Mouse (Mus musculus) stomach, embryonic 14.5 days (tissue): ENCODE measurements around the gene Sart1. TPM values are rescaled to one million over a fixed set of nuclear protein-coding genes. Genes with fewer than 3 reads are reported as not detected.

Experiments
- ATAC-seq: fragments of 200-750 bp; cut with Nextera tagmentation; 2 replicates; pipeline ENCODE4 v1.8.0; 2017; ENCODE audit warnings: low read depth, moderate TSS enrichment; ENCODE audit not compliant: insufficient number of reproducible peaks, insufficient read depth, low FRiP score
- H3K27ac ChIP-seq: fragments of 300-500 bp; sonication (generic); 2 replicates; pipeline ENCODE4 v1.5.1; 2014; ENCODE audit warnings: mild to moderate bottlenecking, low read length, moderate library complexity, mixed read lengths
- H3K27me3 ChIP-seq: fragments of 300-500 bp; sonication (generic); 2 replicates; pipeline ENCODE4 v1.6.1; 2014; ENCODE audit warnings: low read length, control low read depth, mixed read lengths; ENCODE audit not compliant: control insufficient read depth, insufficient read depth
- H3K36me3 ChIP-seq: fragments of 300-500 bp; sonication (generic); 2 replicates; pipeline ENCODE4 v1.6.1; 2014; ENCODE audit warnings: mild to moderate bottlenecking, control low read depth, low read length, moderate library complexity, mixed read lengths; ENCODE audit not compliant: control insufficient read depth, insufficient read depth
- H3K4me1 ChIP-seq: fragments of 300-500 bp; sonication (generic); 2 replicates; pipeline ENCODE4 v1.6.1; 2014; ENCODE audit warnings: low read length, control low read depth, mixed read lengths; ENCODE audit not compliant: control insufficient read depth, insufficient read depth
- H3K4me2 ChIP-seq: fragments of 300-500 bp; sonication (generic); replicated peaks from 2 replicates; pipeline ENCODE4 v1.6.1; 2014; ENCODE audit warnings: low read depth, low read length, control low read depth
- H3K4me3 ChIP-seq: fragments of 300-500 bp; sonication (generic); 2 replicates; pipeline ENCODE4 v1.5.1; 2014; ENCODE audit warnings: low read depth, low read length, control low read depth
- H3K9ac ChIP-seq: fragments of 300-500 bp; sonication (generic); replicated peaks from 2 replicates; pipeline ENCODE4 v1.6.1; 2014; ENCODE audit warnings: low read depth, mild to moderate bottlenecking, control low read depth, low read length, moderate library complexity, mixed read lengths
- H3K9me3 ChIP-seq: fragments of 300-500 bp; sonication (generic); 2 replicates; pipeline ENCODE4 v1.6.1; 2016; ENCODE audit warnings: low read depth, low read length, control low read depth; ENCODE audit not compliant: control insufficient read depth
- WGBS: fragments of 180-500 bp; shearing (Covaris S2); extraction: QIAGEN DNeasy Blood & Tissue Kit; methylation state at CpG from one replicate; pipeline ENCODE4 v1.1.7; 2014; 5-methylcytosine and 5-hydroxymethylcytosine counted together
- polyA plus RNA-seq: library from polyadenylated mRNA; unstranded; fragments of >200 nt; fragmentation: Nextera tagmentation; extraction: Ambion mirVana; gene quantifications from 2 replicates; pipeline ENCODE4 v1.2.1, GENCODE M21; 2014

Sart1 gene
- polyA plus RNA-seq, 1 experiment from 2014 or later: 56.3 TPM

DNA sequence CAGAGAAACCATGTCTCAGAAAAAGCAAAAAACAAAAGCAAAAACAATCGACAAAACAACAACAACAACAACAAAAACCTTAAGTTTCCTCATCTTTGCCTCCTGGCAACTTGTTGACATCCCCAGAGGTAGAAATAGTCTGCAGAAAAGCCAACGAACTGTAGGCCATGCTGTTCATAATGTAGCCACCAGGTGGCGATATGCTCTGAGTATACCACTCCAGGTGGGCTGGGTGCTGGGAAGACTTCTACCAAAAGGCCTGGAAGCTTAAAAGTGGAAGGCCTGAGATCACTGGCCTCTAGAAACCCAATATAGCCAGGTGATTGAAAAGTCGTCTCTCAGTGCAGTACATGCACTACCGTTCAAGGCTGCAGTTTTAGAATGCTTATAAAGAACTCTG, 50.5 kb downstream of the Sart1 start:
- no peak overlapping the region for H3K4me2 ChIP-seq
- H3K4me3 ChIP-seq: no peak overlapping the region
- no peaks in the 10 kb centered on the region for H3K9me3 ChIP-seq
- no peak overlapping the region for H3K27ac ChIP-seq
- WGBS: 18% methylated on average over 5 of the region's 5 CpGs
- no peaks in the 10 kb centered on the region for H3K36me3 ChIP-seq
- no peak overlapping the region for H3K9ac ChIP-seq
- no peaks in the 10 kb centered on the region for H3K4me1 ChIP-seq
- no peaks in the 10 kb centered on the region for H3K27me3 ChIP-seq
- no peak for ATAC-seq

DNA sequence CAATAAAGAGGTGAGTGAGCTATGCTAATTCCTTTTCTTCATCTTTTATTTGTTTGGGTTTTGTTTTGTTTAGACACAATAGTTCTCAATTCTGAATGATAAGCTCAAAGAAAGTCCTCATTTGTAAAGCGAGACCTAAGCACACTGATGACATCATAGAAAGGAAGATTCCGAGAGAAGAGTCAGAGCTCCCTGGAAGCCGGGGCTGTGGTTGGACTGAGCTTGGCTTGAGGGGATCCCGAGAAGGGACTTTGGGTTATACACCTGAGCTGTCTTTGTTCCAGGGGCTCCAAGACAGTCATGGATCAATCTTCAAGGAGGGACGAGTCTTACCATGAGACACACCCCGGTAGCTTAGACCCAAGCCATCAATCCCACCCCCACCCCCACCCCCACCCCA, 53.1 kb downstream of the Sart1 start, which contains the start of gene Catsper1:
Gene Catsper1 (plus strand): TSS at position 301 of the 400 bp plus-strand sequence.
- 90% methylated on average over 6 of the region's 6 CpGs for WGBS
- H3K4me3 ChIP-seq: no peak within 1 kb of the TSS
- no peaks in the 10 kb centered on the region for H3K4me1 ChIP-seq
- no peak for ATAC-seq
- H3K9ac ChIP-seq: no peak within 1 kb of the TSS
- no peaks in the 10 kb centered on the region for H3K9me3 ChIP-seq
- no peak within 1 kb of the TSS for H3K4me2 ChIP-seq
- H3K36me3 ChIP-seq: no peaks in the 10 kb centered on the region
- no peak within 1 kb of the TSS for H3K27ac ChIP-seq
- H3K27me3 ChIP-seq: no peaks in the 10 kb centered on the region

DNA sequence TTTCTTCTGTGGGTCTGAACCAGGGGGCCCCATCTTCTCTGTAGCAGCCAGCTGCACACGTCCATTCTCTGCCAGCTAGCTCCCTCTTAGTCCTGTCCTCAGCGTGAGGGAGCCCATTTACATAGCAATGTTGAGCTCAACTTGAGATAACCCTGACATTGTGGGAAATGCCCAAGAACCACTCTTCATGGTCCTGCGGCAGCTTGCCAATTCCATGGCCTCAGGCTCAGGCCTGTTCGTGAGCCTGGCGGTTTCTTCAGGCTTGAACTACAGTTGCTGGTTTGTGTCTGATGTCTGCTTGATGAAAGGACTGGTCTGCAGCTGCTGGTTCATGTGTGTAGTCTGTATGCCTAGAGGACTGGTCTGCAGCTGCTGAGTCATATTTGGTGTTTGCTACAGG, 53.8 kb downstream of the Sart1 start:
- Histone ChIP-seq H3K4me1 (no peaks in the 10 kb centered on the region), H3K9me3 (no peaks in the 10 kb centered on the region), H3K27ac (no peak overlapping the region), H3K4me3 (no peak overlapping the region), H3K9ac (no peak overlapping the region), H3K4me2 (no peak overlapping the region), H3K36me3 (no peaks in the 10 kb centered on the region), H3K27me3 (no peaks in the 10 kb centered on the region)
- WGBS: 65% methylated on average over 5 of the region's 5 CpGs
- ATAC-seq: no peak

DNA sequence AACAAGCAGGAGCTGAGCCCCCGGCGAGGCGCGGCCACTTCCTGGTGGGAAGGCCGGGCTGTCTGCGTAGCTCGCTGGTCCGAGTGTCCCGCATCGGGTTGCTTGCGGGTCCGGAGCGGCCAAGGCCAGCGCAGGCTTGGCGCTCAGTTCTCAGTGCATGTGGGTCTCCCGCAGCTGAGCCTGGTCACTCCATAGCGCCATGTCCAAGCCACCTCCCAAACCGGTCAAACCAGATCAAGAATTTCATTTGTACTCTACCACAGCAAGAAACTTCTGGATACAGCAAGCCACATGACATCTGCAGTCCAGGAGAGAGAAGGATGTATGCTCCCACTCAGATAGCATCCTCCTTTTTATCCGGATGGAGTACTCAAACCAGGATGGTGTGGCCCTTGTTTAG, 60.5 kb downstream of the Sart1 start:
- WGBS: 68% methylated on average over 19 of the region's 19 CpGs
- ATAC-seq: no peak

More for the DNA sequence above, 60.5 kb downstream of the Sart1 start:
- H3K4me2 ChIP-seq: no peak overlapping the region
- no peaks in the 10 kb centered on the region for H3K36me3 ChIP-seq
- no peak overlapping the region for H3K4me3 ChIP-seq
- no peaks in the 10 kb centered on the region for H3K9me3 ChIP-seq
- no peak overlapping the region for H3K9ac ChIP-seq
- H3K27me3 ChIP-seq: no peaks in the 10 kb centered on the region
- H3K27ac ChIP-seq: no peak overlapping the region
- H3K4me1 ChIP-seq: 0 out of 2 replicates have a peak, but pooled peaks cover 3% of the 10 kb centered on the region

Other genes starting within 250 kb of the Sart1 start
- gene Pacs1, start 115.6 kb downstream of the Sart1 start, polyA plus RNA-seq: 23.5 and 23.7 TPM in 2 replicates
- 325 and 343 TPM in 2 replicates for gene Sf3b2, start 93.2 kb downstream of the Sart1 start, polyA plus RNA-seq
- 3.1 and 3.3 TPM in 2 replicates for gene Gal3st3, start 90.4 kb downstream of the Sart1 start, polyA plus RNA-seq
- not detected in 2 replicates for gene Catsper1, start 53.0 kb downstream of the Sart1 start, polyA plus RNA-seq
- 0.78 and 1.5 TPM in 2 replicates for gene Cst6, start 39.1 kb downstream of the Sart1 start, polyA plus RNA-seq
- gene Eif1ad, start 22.0 kb downstream of the Sart1 start, polyA plus RNA-seq: 44.3 and 45.9 TPM in 2 replicates
- 434 and 456 TPM in 2 replicates for gene Banf1, start 21.5 kb downstream of the Sart1 start, polyA plus RNA-seq
- gene Tsga10ip, start 13.8 kb upstream of the Sart1 start, polyA plus RNA-seq: 2.0 TPM in 1 of 2 replicates, not detected in the other
- 191 and 198 TPM in 2 replicates for gene Drap1, start 36.3 kb upstream of the Sart1 start, polyA plus RNA-seq
- gene AI837181, start 36.4 kb upstream of the Sart1 start, polyA plus RNA-seq: 35.8 and 39.2 TPM in 2 replicates
- gene Fosl1, start 58.8 kb upstream of the Sart1 start, polyA plus RNA-seq: not detected in 2 replicates
- gene Ccdc85b, start 69.2 kb upstream of the Sart1 start, polyA plus RNA-seq: 6.8 and 7.8 TPM in 2 replicates
- 126 and 130 TPM in 2 replicates for gene Fibp, start 71.9 kb upstream of the Sart1 start, polyA plus RNA-seq
- 1.5 and 2.3 TPM in 2 replicates for gene Ctsw, start 79.8 kb upstream of the Sart1 start, polyA plus RNA-seq
- 177 and 179 TPM in 2 replicates for gene Efemp2, start 85.3 kb upstream of the Sart1 start, polyA plus RNA-seq
- 41.2 and 46.6 TPM in 2 replicates for gene Mus81, start 99.7 kb upstream of the Sart1 start, polyA plus RNA-seq
- 2,904 and 2,937 TPM in 2 replicates for gene Cfl1, start 101.8 kb upstream of the Sart1 start, polyA plus RNA-seq
- 0.25 and 0.42 TPM in 2 replicates for gene 1700020D05Rik, start 115.1 kb upstream of the Sart1 start, polyA plus RNA-seq
- 12.4 and 13.0 TPM in 2 replicates for gene Snx32, start 121.8 kb upstream of the Sart1 start, polyA plus RNA-seq
- 11.2 and 11.5 TPM in 2 replicates for gene Ovol1, start 171.9 kb upstream of the Sart1 start, polyA plus RNA-seq
- 5.5 and 6.1 TPM in 2 replicates for gene Ap5b1, start 179.3 kb upstream of the Sart1 start, polyA plus RNA-seq
- gene Rnaseh2c, start 213.2 kb upstream of the Sart1 start, polyA plus RNA-seq: 113 and 119 TPM in 2 replicates
- 30.5 and 37.0 TPM in 2 replicates for gene Kat5, start 221.5 kb upstream of the Sart1 start, polyA plus RNA-seq
- gene Rela, start 248.8 kb upstream of the Sart1 start, polyA plus RNA-seq: 49.0 and 52.2 TPM in 2 replicates